Mouse (Mus musculus): Measurements from ENCODE around the gene C1s2.

DNA sequence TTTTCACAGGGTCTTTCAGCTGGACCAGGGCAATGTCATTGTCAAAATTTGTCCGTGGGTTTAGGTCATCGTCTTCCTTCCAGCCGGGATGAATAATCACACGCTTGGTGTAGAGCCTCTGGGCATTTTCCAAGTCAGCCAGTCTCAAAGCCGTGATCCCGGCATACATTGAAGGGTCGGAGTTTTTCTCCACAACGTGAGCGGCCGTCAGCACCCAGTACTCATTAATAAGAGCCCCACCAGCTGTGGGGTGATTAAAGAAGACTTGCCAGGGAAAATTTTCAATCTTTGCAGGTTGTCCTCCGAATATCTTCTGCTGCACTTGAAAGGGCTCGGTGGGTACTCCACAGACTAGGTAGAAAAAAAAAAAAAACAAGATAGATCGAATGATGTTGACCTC lies 10.3 kb downstream of the C1s2 start:
- no peak for TF ChIP-seq CTCF (conservative IDR thresholded peaks at IDR 0.05; ENCODE audit: insufficient read depth, insufficient read length, low read depth, low read length)
- no peak for TF ChIP-seq POLR2A (IDR thresholded peaks at IDR 0.05; ENCODE audit: low read depth, low read length)
